Mouse (Mus musculus) adrenal gland, postnatal 36 days (tissue): ENCODE results near the gene Lin37. TPM values are rescaled to one million over a fixed set of nuclear protein-coding genes. Genes with fewer than 3 reads are reported as not detected.

Experiments
- DNase-seq, 2 experiments: peaks; one replicate each; pipeline ENCODE4 v3.0.0; 2021; ENCODE audit warnings: mixed read lengths in 1 of 2
- microRNA-seq: library from miRNA; unstranded; fragments of <30 nt; microRNA quantifications from one replicate; pipeline ENCODE4 v1.2.0, GENCODE M21; 2021
- total RNA-seq, 2 experiments: library from RNA; stranded (reverse); gene quantifications; 2 replicates each; pipeline ENCODE4 v1.2.3; 2021

Gene Lin37
- total RNA-seq, 2 experiments from 2014 or later = 46.2 to 55.4 TPM

GRCm38 (mm10) chr7:30508061-30508460 is 51.6 kb downstream of the Lin37 start:
- no peak for DNase-seq

Small RNA genes within 50 kb of the gene (microRNA-seq; reads per million reads assigned to microRNA genes)
- gene Gm38670 (1.00 reads per million), gene Mir3569 (not detected)

Other genes with a start within 250 kb of the Lin37 start
- 10 to 100 TPM; 21.8 to 49.1 TPM for gene Syne4, start 245.0 kb downstream of the Lin37 start, total RNA-seq
- 1 to 10 TPM in 1 of 2 experiments, under 1 TPM in 1; 0.93 to 1.3 TPM for gene E130208F15Rik, start 238.1 kb downstream of the Lin37 start, total RNA-seq
- gene Sdhaf1, start 235.9 kb downstream of the Lin37 start, total RNA-seq = 10 to 100 TPM; 13.2 to 16.0 TPM
- 10 to 100 TPM in 1 of 2 experiments, 1 to 10 TPM in 1; 7.4 to 14.7 TPM for gene Lrfn3, start 197.1 kb downstream of the Lin37 start, total RNA-seq
- 10 to 100 TPM; 22.5 to 35.7 TPM for gene Tyrobp, start 146.1 kb downstream of the Lin37 start, total RNA-seq
- 1 to 10 TPM; 1.8 to 2.0 TPM for gene Hcst, start 140.0 kb downstream of the Lin37 start, total RNA-seq
- 1 to 10 TPM in 1 of 2 experiments, under 1 TPM in 1; 0.89 to 1.0 TPM for gene Nfkbid, start 138.1 kb downstream of the Lin37 start, total RNA-seq
- gene Aplp1, start 114.3 kb downstream of the Lin37 start, total RNA-seq = 10 to 100 TPM; 23.5 to 28.6 TPM
- not detected for gene Kirrel2, start 102.1 kb downstream of the Lin37 start, total RNA-seq
- not detected for gene Nphs1, start 101.5 kb downstream of the Lin37 start, total RNA-seq
- under 1 TPM in 1 of 2 experiments, not detected in 1; 0.53 TPM for gene Prodh2, start 66.2 kb downstream of the Lin37 start, total RNA-seq
- gene Arhgap33, start 24.8 kb downstream of the Lin37 start, total RNA-seq = 1 to 10 TPM; 2.5 to 2.9 TPM
- gene Hspb6, start 7.7 kb downstream of the Lin37 start, total RNA-seq = 10 to 100 TPM; 27.1 to 28.3 TPM
- gene Proser3, start 7.5 kb downstream of the Lin37 start, total RNA-seq = 1 to 10 TPM; 7.8 to 8.5 TPM
- gene U2af1l4, start 3.5 kb upstream of the Lin37 start, total RNA-seq = 10 to 100 TPM; 68.8 to 70.8 TPM
- 1 to 10 TPM; 3.5 to 6.7 TPM for gene Gm49396, start 3.5 kb upstream of the Lin37 start, total RNA-seq
- 100 to 1,000 TPM; 141 to 163 TPM for gene Psenen, start 3.8 kb upstream of the Lin37 start, total RNA-seq
- 1 to 10 TPM; 2.0 to 3.2 TPM for gene Igflr1, start 5.6 kb upstream of the Lin37 start, total RNA-seq
- 10 to 100 TPM; 38.5 to 44.5 TPM for gene Kmt2b, start 28.9 kb upstream of the Lin37 start, total RNA-seq
- under 1 TPM in 1 of 2 experiments, not detected in 1; 0.72 TPM for gene Zbtb32, start 39.1 kb upstream of the Lin37 start, total RNA-seq
- under 1 TPM in 1 of 2 experiments, not detected in 1; 0.43 TPM for gene Upk1a, start 53.0 kb upstream of the Lin37 start, total RNA-seq
- 1,000 to 10,000 TPM; 1,179 to 1,185 TPM for gene Cox6b1, start 66.3 kb upstream of the Lin37 start, total RNA-seq
- gene Etv2, start 76.0 kb upstream of the Lin37 start, total RNA-seq = not detected
- 10 to 100 TPM; 83.0 to 88.1 TPM for gene Rbm42, start 90.5 kb upstream of the Lin37 start, total RNA-seq
- gene Haus5, start 105.2 kb upstream of the Lin37 start, total RNA-seq = 10 to 100 TPM; 10.1 to 10.5 TPM
- gene Pmis2, start 111.8 kb upstream of the Lin37 start, total RNA-seq = not detected
- 1 to 10 TPM; 4.8 to 6.3 TPM for gene 2200002J24Rik, start 139.1 kb upstream of the Lin37 start, total RNA-seq
- gene Atp4a, start 152.4 kb upstream of the Lin37 start, total RNA-seq = 1 to 10 TPM; 3.1 to 5.9 TPM
- 100 to 1,000 TPM; 229 to 231 TPM for gene Tmem147, start 169.7 kb upstream of the Lin37 start, total RNA-seq
- under 1 TPM in 1 of 2 experiments, not detected in 1; 0.26 TPM for gene Gapdhs, start 183.8 kb upstream of the Lin37 start, total RNA-seq
- 100 to 1,000 TPM; 326 to 370 TPM for gene Sbsn, start 191.6 kb upstream of the Lin37 start, total RNA-seq
- 1 to 10 TPM; 2.4 to 2.5 TPM for gene Dmkn, start 203.9 kb upstream of the Lin37 start, total RNA-seq
- gene Krtdap, start 228.1 kb upstream of the Lin37 start, total RNA-seq = 1 to 10 TPM in 1 of 2 experiments, not detected in 1; 2.8 TPM